ENCODE assay signal across 10 mouse cellular contexts in the genomic region with DNA sequence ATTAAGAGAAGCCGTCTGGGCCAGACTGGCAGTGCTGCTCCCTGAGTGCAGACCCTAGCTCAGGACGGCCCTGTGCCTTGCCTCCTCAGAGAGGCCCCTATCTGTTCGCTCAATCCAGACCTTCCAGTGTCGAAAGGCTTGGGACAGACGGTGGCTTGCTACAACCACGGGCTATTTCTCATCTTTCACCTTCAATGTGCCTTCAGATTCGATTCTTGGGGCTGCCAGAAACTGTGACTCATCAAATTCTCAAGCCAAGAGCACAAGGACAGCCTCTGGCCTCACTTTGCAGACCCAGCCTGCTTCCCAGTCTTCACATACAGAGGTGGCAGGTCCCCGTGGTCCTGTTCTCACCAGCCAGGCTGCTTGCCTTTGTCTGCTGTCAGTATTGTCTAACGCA.
DNase-seq lines count a peak whose midpoint lies in the region; ATAC-seq and TF ChIP-seq lines count a peak whose summit lies in the region.
"Had no signal": no experiment of that assay in that cellular context is flagged by ENCODE, and none has a peak within 500 bp of the region (broad histone marks: within the 10 kb centered on the region; RNA-seq: fewer than 3 reads in every experiment).

No protein-coding gene starts in this region.

- no peak overlapping the region for H3K9ac ChIP-seq in midbrain, embryonic 11.5 days (ENCODE audit: low read length)
- no peak overlapping the region for H3K9ac ChIP-seq in midbrain, postnatal 0 days (replicated peaks; ENCODE audit: low read length, poor library complexity, severe bottlenecking)
- H3K9ac ChIP-seq: embryonic facial prominence, embryonic 13.5 days; midbrain, embryonic 15.5 days had no signal

- no peak overlapping the region for H3K4me2 ChIP-seq in midbrain, embryonic 11.5 days
- no peak overlapping the region for H3K4me2 ChIP-seq in midbrain, postnatal 0 days (ENCODE audit: low read depth, low read length, poor library complexity, severe bottlenecking)
- H3K4me2 ChIP-seq: embryonic facial prominence, embryonic 13.5 days; midbrain, embryonic 15.5 days had no signal

- H3K4me1 ChIP-seq in midbrain, embryonic 11.5 days (ENCODE audit: control insufficient read depth, insufficient read depth, low read length) = no peaks in the 10 kb centered on the region
- H3K4me1 ChIP-seq in midbrain, postnatal 0 days (ENCODE audit: insufficient read depth, low read length) = no peaks in the 10 kb centered on the region
- peaks cover 14% of the 10 kb centered on the region for H3K4me1 ChIP-seq in small intestine, adult 2 months (ENCODE audit: control insufficient read depth, insufficient read depth, insufficient read length, low read length)
- H3K4me1 ChIP-seq: midbrain, embryonic 15.5 days had no signal

- DNase-seq in gastrocnemius, postnatal 14 days = peak; percentile 18
- DNase-seq in gastrocnemius, adult 8-10 months (ENCODE audit: low spot score in 2 of 2) = no peak
- peak; percentile 73 for DNase-seq in midbrain, embryonic 11.5 days (ENCODE audit: low spot score, missing footprints)
- no peak for DNase-seq in midbrain, postnatal 0 days (ENCODE audit: low spot score)
- DNase-seq in fibroblast of lung, adult 2 months (ENCODE audit: low read depth) = peak; percentile 59
- DNase-seq in thymus, postnatal 10 days (ENCODE audit: low spot score in 2 of 2) = no peak

- H3K36me3 ChIP-seq in midbrain, embryonic 11.5 days (ENCODE audit: control insufficient read depth, insufficient read depth, low read length) = no peaks in the 10 kb centered on the region
- no peaks in the 10 kb centered on the region for H3K36me3 ChIP-seq in midbrain, postnatal 0 days (ENCODE audit: insufficient read depth, low read length)
- no peaks in the 10 kb centered on the region for H3K36me3 ChIP-seq in small intestine, adult 2 months (ENCODE audit: control insufficient read depth, insufficient read depth, low read length)
- H3K36me3 ChIP-seq: embryonic facial prominence, embryonic 13.5 days; midbrain, embryonic 15.5 days had no signal

- intact Hi-C loops in gastrocnemius, postnatal 14 days (cut with DNase I; ENCODE audit: low total_unique reads) = no loop called here

- no peak overlapping the region for H3K4me3 ChIP-seq in midbrain, embryonic 11.5 days (ENCODE audit: low read depth, low read length)
- H3K4me3 ChIP-seq in midbrain, postnatal 0 days (ENCODE audit: low read depth, low read length) = no peak overlapping the region
- H3K4me3 ChIP-seq in small intestine, adult 2 months (ENCODE audit: low read depth, low read length) = no peak overlapping the region
- H3K4me3 ChIP-seq: embryonic facial prominence, embryonic 13.5 days; midbrain, embryonic 15.5 days had no signal

- ATAC-seq in midbrain, embryonic 11.5 days (ENCODE audit: low FRiP score) = no peak
- ATAC-seq in midbrain, postnatal 0 days (ENCODE audit: low FRiP score) = no peak
- no peak for ATAC-seq in inflammation-experienced regulatory T-cells, adult 6 months
- ATAC-seq: midbrain, embryonic 15.5 days had no signal

- no peak overlapping the region for H3K27ac ChIP-seq in midbrain, embryonic 11.5 days (ENCODE audit: low read depth, low read length)
- H3K27ac ChIP-seq in midbrain, postnatal 0 days (ENCODE audit: low read depth, low read length) = no peak overlapping the region
- peak overlapping the region; percentile 32; the same call in 1 of the 2 replicates for H3K27ac ChIP-seq in small intestine, adult 2 months (ENCODE audit: insufficient read depth, low read depth, low read length)
- H3K27ac ChIP-seq: embryonic facial prominence, embryonic 13.5 days; midbrain, embryonic 15.5 days had no signal

- no peak for TF ChIP-seq POLR2A in small intestine, adult 2 months (IDR thresholded peaks at IDR 0.05; ENCODE audit: low read depth, low read length)

- H3K27me3 ChIP-seq in midbrain, embryonic 11.5 days (ENCODE audit: control insufficient read depth, insufficient read depth, low read length) = no peaks in the 10 kb centered on the region
- no peaks in the 10 kb centered on the region for H3K27me3 ChIP-seq in midbrain, postnatal 0 days (ENCODE audit: insufficient read depth, low read length)
- H3K27me3 ChIP-seq in small intestine, adult 2 months (ENCODE audit: control insufficient read depth, insufficient read depth, low read length) = no peaks in the 10 kb centered on the region
- H3K27me3 ChIP-seq: embryonic facial prominence, embryonic 13.5 days; midbrain, embryonic 15.5 days had no signal

- 75% methylated on average over 9 of the region's 9 CpGs for WGBS in midbrain, embryonic 11.5 days
- 71% methylated on average over 9 of the region's 9 CpGs for WGBS in midbrain, postnatal 0 days
- WGBS in small intestine, adult 2 months = 16% methylated on average over 9 of the region's 9 CpGs

- no peak for TF ChIP-seq CTCF in midbrain, postnatal 0 days (IDR thresholded peaks at IDR 0.05)
- TF ChIP-seq CTCF in small intestine, adult 2 months (IDR thresholded peaks at IDR 0.05; ENCODE audit: extremely low read depth, insufficient read length, insufficient replicate concordance, low read depth, low read length) = no peak

- no peaks in the 10 kb centered on the region for H3K9me3 ChIP-seq in midbrain, embryonic 11.5 days (ENCODE audit: control insufficient read depth, low read length)
- no peaks in the 10 kb centered on the region for H3K9me3 ChIP-seq in midbrain, postnatal 0 days (ENCODE audit: low read length)
- H3K9me3 ChIP-seq: embryonic facial prominence, embryonic 13.5 days; midbrain, embryonic 15.5 days had no signal

Comparison
In these comparisons a context has a peak if more than half of its experiments do, and no peak if none do; other contexts are left out.
1. DNase-seq: peak in gastrocnemius, postnatal 14 days (single experiment), midbrain, embryonic 11.5 days (single experiment) and fibroblast of lung, adult 2 months (single experiment); none in gastrocnemius, adult 8-10 months (0 of 2), midbrain, postnatal 0 days (single experiment) and thymus, postnatal 10 days (0 of 2).